Mouse (Mus musculus): ENCODE results near the gene Elavl3. TPM values are rescaled to one million over a fixed set of nuclear protein-coding genes. Genes with fewer than 3 reads are reported as not detected.
A peak's percentile ranks its signal among the peaks of the same experiment; 100 is the strongest.

Elavl3 gene
- total and polyA plus RNA-seq, 3 experiments: 0.15 to 1.1 TPM; not detected in 1

- H3K36me3 ChIP-seq (ENCODE audit: control insufficient read depth in 1 of 2, insufficient read depth in 2 of 2, low read length in 2 of 2): peaks cover 8 to 22% of the 10 kb centered on the region in 2 experiments
- peaks cover 0 to 4% of the 10 kb centered on the region in 2 experiments; a peak in 2 of 4 replicates for H3K27me3 ChIP-seq (ENCODE audit: control insufficient read depth in 1 of 2, insufficient read depth in 2 of 2, low read length in 2 of 2)
- TF ChIP-seq CTCF (IDR thresholded peaks at IDR 0.05 in 2 of 3, conservative IDR thresholded peaks at IDR 0.05 in 1 of 3; ENCODE audit: control insufficient read depth in 1 of 3, insufficient read depth in 1 of 3, low read depth in 2 of 3, low read length in 3 of 3, poor library complexity in 1 of 3, severe bottlenecking in 1 of 3): peak in 1 of 3 experiments; percentile 9; a peak in 1 of 6 replicates
- TF ChIP-seq JUND (IDR thresholded peaks at IDR 0.05; ENCODE audit: low read depth, low read length): no peak
- TF ChIP-seq ETS1 (IDR thresholded peaks at IDR 0.05; ENCODE audit: low read depth, low read length): peak; percentile 74
- peak; percentile 96 to 100 for TF ChIP-seq POLR2A (IDR thresholded peaks at IDR 0.05; ENCODE audit: control insufficient read depth in 1 of 2, insufficient read depth in 1 of 2, low read depth in 1 of 2, low read length in 2 of 2, poor library complexity in 1 of 2)
- TF ChIP-seq USF1 (IDR thresholded peaks at IDR 0.05; ENCODE audit: low read depth, low read length): peak; percentile 98
- no peak for TF ChIP-seq ZKSCAN1 (IDR thresholded peaks at IDR 0.05; ENCODE audit: low read depth, low read length)
- TF ChIP-seq MXI1 (IDR thresholded peaks at IDR 0.05; ENCODE audit: low read depth, low read length): peak; percentile 95
- TF ChIP-seq ZNF384 (IDR thresholded peaks at IDR 0.05; ENCODE audit: low read depth, low read length): no peak
- TF ChIP-seq POLR2AphosphoS2 (IDR thresholded peaks at IDR 0.05; ENCODE audit: low read length): peak; percentile 97
- peak; percentile 98 for TF ChIP-seq MAZ (IDR thresholded peaks at IDR 0.05; ENCODE audit: low read depth, low read length)
- TF ChIP-seq UBTF (IDR thresholded peaks at IDR 0.05; ENCODE audit: borderline replicate concordance, insufficient read depth, low read depth, low read length): no peak
- peak; percentile 100 for TF ChIP-seq MAX (IDR thresholded peaks at IDR 0.05; ENCODE audit: low read length)
- peak; percentile 99 for TF ChIP-seq KAT2A (conservative IDR thresholded peaks at IDR 0.05; ENCODE audit: low read depth, low read length)
- TF ChIP-seq ZC3H11A (IDR thresholded peaks at IDR 0.05; ENCODE audit: low read depth, low read length): peak; percentile 95
- peak; percentile 93 for TF ChIP-seq ELF1 (IDR thresholded peaks at IDR 0.05; ENCODE audit: low read depth, low read length)
- TF ChIP-seq ZMIZ1 (IDR thresholded peaks at IDR 0.05; ENCODE audit: low read depth, low read length): peak; percentile 96
- TF ChIP-seq SIN3A (IDR thresholded peaks at IDR 0.05; ENCODE audit: low read length): peak; percentile 100
- TF ChIP-seq MAFK (IDR thresholded peaks at IDR 0.05; ENCODE audit: borderline replicate concordance, low read depth, low read length): no peak
- TF ChIP-seq TBP (IDR thresholded peaks at IDR 0.05; ENCODE audit: low read depth, low read length): peak; percentile 86
- no peak for TF ChIP-seq SMC3 (IDR thresholded peaks at IDR 0.05; ENCODE audit: low read depth, low read length)
- TF ChIP-seq NRF1 (IDR thresholded peaks at IDR 0.05; ENCODE audit: insufficient read depth, low read depth, low read length, poor library complexity, severe bottlenecking): peak; percentile 83
- peak; percentile 13; the same call in 1 of the 2 replicates for TF ChIP-seq GATA1 (IDR thresholded peaks at IDR 0.05; ENCODE audit: low read depth, low read length)
- peak; percentile 98 for TF ChIP-seq HCFC1 (IDR thresholded peaks at IDR 0.05; ENCODE audit: low read depth, low read length)
- peak; percentile 73; the same call in 1 of the 2 replicates for TF ChIP-seq CHD2 (IDR thresholded peaks at IDR 0.05; ENCODE audit: low read length)
- no peak for TF ChIP-seq TAL1 (IDR thresholded peaks at IDR 0.05; ENCODE audit: low read length)
- no peak; the same call in 1 of the 2 replicates for TF ChIP-seq MYB (IDR thresholded peaks at IDR 0.05; ENCODE audit: low read depth, low read length)
- no peak for TF ChIP-seq MEF2A (IDR thresholded peaks at IDR 0.05; ENCODE audit: extremely low read depth, insufficient replicate concordance, low read depth, low read length, poor library complexity, severe bottlenecking)
- peak; percentile 99 for TF ChIP-seq MYC (IDR thresholded peaks at IDR 0.05; ENCODE audit: low read depth, low read length)
- TF ChIP-seq RCOR1 (IDR thresholded peaks at IDR 0.05; ENCODE audit: low read depth, low read length): peak; percentile 100
- peak; percentile 78; the same call in 1 of the 2 replicates for TF ChIP-seq BHLHE40 (IDR thresholded peaks at IDR 0.05; ENCODE audit: borderline replicate concordance, low read depth, low read length)
- TF ChIP-seq CHD1 (IDR thresholded peaks at IDR 0.05; ENCODE audit: low read depth, low read length): no peak
- peak; percentile 93 for TF ChIP-seq POLR2AphosphoS5 (IDR thresholded peaks at IDR 0.05; ENCODE audit: borderline replicate concordance, low read depth, low read length)
- peak; percentile 99 for TF ChIP-seq USF2 (IDR thresholded peaks at IDR 0.05; ENCODE audit: borderline replicate concordance in 1 of 2, insufficient read depth in 1 of 2, low read depth in 1 of 2, low read length in 2 of 2)
- TF ChIP-seq EP300 (IDR thresholded peaks at IDR 0.05; ENCODE audit: low read depth in 1 of 2, low read length in 2 of 2): peak in 1 of 2 experiments; percentile 72; a peak in 2 of 4 replicates
Observed at GRCm38 (mm10) chr9:22002194-22003162, 49.3 kb downstream of the Elavl3 start, which contains the start of the genes Ccdc151 and Prkcsh. Ccdc151 (minus strand) TSS chr9:22002634. Prkcsh (plus strand) TSS chr9:22002806.

More at GRCm38 (mm10) chr9:22002194-22003162, 49.3 kb downstream of the Elavl3 start, which contains the start of the genes Ccdc151 and Prkcsh:
- peak within 1 kb of the TSS; percentile 70 for H3K27ac ChIP-seq (ENCODE audit: control insufficient read depth, low read depth, low read length)
- peak within 1 kb of the TSS; percentile 54 to 62 for H3K4me3 ChIP-seq (ENCODE audit: control insufficient read depth in 1 of 2, insufficient read depth in 1 of 2, low read depth in 2 of 2, low read length in 2 of 2)
- H3K4me1 ChIP-seq (ENCODE audit: control insufficient read depth in 1 of 2, insufficient read depth in 2 of 2, low read length in 2 of 2): peaks cover 3 to 22% of the 10 kb centered on the region in 2 experiments
- peaks cover 26% of the 10 kb centered on the region for H3K79me2 ChIP-seq (ENCODE audit: control insufficient read depth, insufficient read depth, low read length, poor library complexity)
- DNase-seq (ENCODE audit: low read depth, low spot score): peak; percentile 100
- H3K9ac ChIP-seq (ENCODE audit: control insufficient read depth, low read depth, low read length, poor library complexity, severe bottlenecking): peak within 1 kb of the TSS; percentile 71
- no peaks in the 10 kb centered on the region for H3K9me3 ChIP-seq (replicated peaks; ENCODE audit: insufficient read depth, low read length)

Measured in MEL (cell line).